Mouse (Mus musculus): ENCODE measurements at regions not wholly inside any gene's neighbourhood (a gene's known extent, or its start where the extent isn't known, plus 50 kb on each side); places are given as distances from the start of the nearest gene placed in this dataset.
A peak's percentile ranks its signal among the peaks of the same experiment; 100 is the strongest.

- Histone ChIP-seq H3K36me3 (ENCODE audit: control insufficient read depth, insufficient read depth, low read length) (no peaks in the 10 kb centered on the region), H3K27ac (ENCODE audit: insufficient read depth, low read length) (no peak overlapping the region), H3K27me3 (ENCODE audit: control insufficient read depth, insufficient read depth, low read length) (no peaks in the 10 kb centered on the region), H3K4me3 (ENCODE audit: extremely low read depth, insufficient read depth, insufficient read length) (no peak overlapping the region), H3K4me1 (ENCODE audit: control insufficient read depth, insufficient read depth, insufficient read length) (no peaks in the 10 kb centered on the region)
- DNase-seq (ENCODE audit: low read depth in 1 of 2, low spot score in 2 of 2) = no peak
- TF ChIP-seq POLR2A (IDR thresholded peaks at IDR 0.05; ENCODE audit: low read depth, low read length) (no peak), CTCF (IDR thresholded peaks at IDR 0.05; ENCODE audit: extremely low read depth, insufficient read depth, insufficient read length, insufficient replicate concordance) (no peak)
- WGBS = 84% methylated on average over 3 of the region's 3 CpGs
These were observed 60.1 kb upstream of the Pja1 start for GRCm38 (mm10) chrX:99531154-99531553.

- H3K4me1 ChIP-seq (ENCODE audit: control insufficient read depth, insufficient read depth, insufficient read length) = no peaks in the 10 kb centered on the region
- WGBS = 81% methylated on average over 7 of the region's 7 CpGs
- no peak overlapping the region for H3K4me3 ChIP-seq (ENCODE audit: extremely low read depth, insufficient read depth, insufficient read length)
- H3K27ac ChIP-seq (ENCODE audit: insufficient read depth, low read length) = no peak overlapping the region
- no peaks in the 10 kb centered on the region for H3K27me3 ChIP-seq (ENCODE audit: control insufficient read depth, insufficient read depth, low read length)
- DNase-seq (ENCODE audit: low read depth in 1 of 2, low spot score in 2 of 2) = no peak
- no peak for TF ChIP-seq POLR2A (IDR thresholded peaks at IDR 0.05; ENCODE audit: low read depth, low read length)
- no peak for TF ChIP-seq CTCF (IDR thresholded peaks at IDR 0.05; ENCODE audit: extremely low read depth, insufficient read depth, insufficient read length, insufficient replicate concordance)
- H3K36me3 ChIP-seq (ENCODE audit: control insufficient read depth, insufficient read depth, low read length) = no peaks in the 10 kb centered on the region
These were observed 59.4 kb upstream of the Pja1 start for GRCm38 (mm10) chrX:99530511-99530910.

GRCm38 (mm10) chrX:99523306-99523705 lies 52.2 kb upstream of the Pja1 start:
- Histone ChIP-seq H3K4me3 (ENCODE audit: extremely low read depth, insufficient read depth, insufficient read length) (no peak overlapping the region), H3K27me3 (ENCODE audit: control insufficient read depth, insufficient read depth, low read length) (no peaks in the 10 kb centered on the region), H3K36me3 (ENCODE audit: control insufficient read depth, insufficient read depth, low read length) (no peaks in the 10 kb centered on the region), H3K4me1 (ENCODE audit: control insufficient read depth, insufficient read depth, insufficient read length) (no peaks in the 10 kb centered on the region), H3K27ac (ENCODE audit: insufficient read depth, low read length) (no peak overlapping the region)
- 32% methylated on average over 6 of the region's 6 CpGs for WGBS
- TF ChIP-seq CTCF (IDR thresholded peaks at IDR 0.05; ENCODE audit: extremely low read depth, insufficient read depth, insufficient read length, insufficient replicate concordance) (no peak), POLR2A (IDR thresholded peaks at IDR 0.05; ENCODE audit: low read depth, low read length) (no peak)
- no peak for DNase-seq (ENCODE audit: low read depth in 1 of 2, low spot score in 2 of 2)

- WGBS = 19% methylated on average over 5 of the region's 5 CpGs
- DNase-seq (ENCODE audit: low read depth in 1 of 2, low spot score in 2 of 2) = peak; percentile 14 to 26
- H3K4me1 ChIP-seq (ENCODE audit: control insufficient read depth, insufficient read depth, insufficient read length) = no peaks in the 10 kb centered on the region
- no peak overlapping the region for H3K27ac ChIP-seq (ENCODE audit: insufficient read depth, low read length)
- no peak overlapping the region for H3K4me3 ChIP-seq (ENCODE audit: extremely low read depth, insufficient read depth, insufficient read length)
- H3K36me3 ChIP-seq (ENCODE audit: control insufficient read depth, insufficient read depth, low read length) = no peaks in the 10 kb centered on the region
- H3K27me3 ChIP-seq (ENCODE audit: control insufficient read depth, insufficient read depth, low read length) = no peaks in the 10 kb centered on the region
- no peak for TF ChIP-seq POLR2A (IDR thresholded peaks at IDR 0.05; ENCODE audit: low read depth, low read length)
- TF ChIP-seq CTCF (IDR thresholded peaks at IDR 0.05; ENCODE audit: extremely low read depth, insufficient read depth, insufficient read length, insufficient replicate concordance) = peak; percentile 59; the same call in 1 of the 2 replicates
These were observed 51.8 kb upstream of the Pja1 start for GRCm38 (mm10) chrX:99522830-99523229.

GRCm38 (mm10) chrX:99522289-99522688 lies 51.2 kb upstream of the Pja1 start:
- DNase-seq (ENCODE audit: low read depth in 1 of 2, low spot score in 2 of 2) = no peak
- H3K27me3 ChIP-seq (ENCODE audit: control insufficient read depth, insufficient read depth, low read length) = no peaks in the 10 kb centered on the region
- 81% methylated on average over 11 of the region's 11 CpGs for WGBS

GRCm38 (mm10) chrX:99521866-99522265 lies 50.8 kb upstream of the Pja1 start:
- Histone ChIP-seq H3K36me3 (ENCODE audit: control insufficient read depth, insufficient read depth, low read length) (no peaks in the 10 kb centered on the region), H3K4me1 (ENCODE audit: control insufficient read depth, insufficient read depth, insufficient read length) (no peaks in the 10 kb centered on the region), H3K4me3 (ENCODE audit: extremely low read depth, insufficient read depth, insufficient read length) (no peak overlapping the region), H3K27me3 (ENCODE audit: control insufficient read depth, insufficient read depth, low read length) (no peaks in the 10 kb centered on the region), H3K27ac (ENCODE audit: insufficient read depth, low read length) (no peak overlapping the region)
- TF ChIP-seq POLR2A (IDR thresholded peaks at IDR 0.05; ENCODE audit: low read depth, low read length) (no peak), CTCF (IDR thresholded peaks at IDR 0.05; ENCODE audit: extremely low read depth, insufficient read depth, insufficient read length, insufficient replicate concordance) (no peak)
- no peak for DNase-seq (ENCODE audit: low read depth in 1 of 2, low spot score in 2 of 2)
- 87% methylated on average over 7 of the region's 7 CpGs for WGBS

More at GRCm38 (mm10) chrX:99522289-99522688, 51.2 kb upstream of the Pja1 start:
- Histone ChIP-seq H3K4me1 (ENCODE audit: control insufficient read depth, insufficient read depth, insufficient read length) (no peaks in the 10 kb centered on the region), H3K27ac (ENCODE audit: insufficient read depth, low read length) (no peak overlapping the region), H3K4me3 (ENCODE audit: extremely low read depth, insufficient read depth, insufficient read length) (no peak overlapping the region), H3K36me3 (ENCODE audit: control insufficient read depth, insufficient read depth, low read length) (no peaks in the 10 kb centered on the region)
- no peak for TF ChIP-seq POLR2A (IDR thresholded peaks at IDR 0.05; ENCODE audit: low read depth, low read length)
- TF ChIP-seq CTCF (IDR thresholded peaks at IDR 0.05; ENCODE audit: extremely low read depth, insufficient read depth, insufficient read length, insufficient replicate concordance) = no peak

All from spleen, adult 2 months (tissue).